29 mouse cellular contexts compared by ENCODE assay signal in the genomic region with DNA sequence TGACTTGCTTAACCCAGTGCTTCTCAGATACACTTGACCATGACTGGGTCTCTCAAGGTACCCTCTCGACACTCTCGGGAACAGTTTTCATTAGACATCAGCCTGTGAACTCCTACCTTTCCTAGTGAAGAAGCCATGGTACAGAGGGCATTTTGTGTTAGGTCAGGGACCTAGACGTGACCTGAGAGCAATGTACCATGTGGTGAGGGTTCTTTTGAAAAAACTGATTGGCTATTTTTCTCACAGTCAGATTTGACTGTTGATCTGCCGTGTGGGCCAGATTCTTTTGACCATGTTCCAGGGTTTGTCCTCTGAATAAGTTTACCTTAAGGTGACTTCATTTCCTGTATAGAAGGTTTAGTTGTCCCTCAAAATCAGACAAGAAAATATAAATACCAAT.
"Had no signal": no experiment of that assay in that cellular context is flagged by ENCODE, and none has a peak within 500 bp of the region (broad histone marks: within the 10 kb centered on the region; RNA-seq: fewer than 3 reads in every experiment).

No protein-coding gene starts in this region.

- DNase-seq: cerebellum, adult 2 months; cerebellum, adult 8-10 months; cerebellum, adult 9-10 months; cerebellum, adult 9-11 months; cerebellum, postnatal 10 days; cerebellum, postnatal 14 days; cerebellum, postnatal 25 days; cerebellum, postnatal 36 days; embryo, embryonic 11 days; forebrain, postnatal 0 days; gastrocnemius, adult 2 months; gastrocnemius, postnatal 10 days; gastrocnemius, postnatal 14 days; gastrocnemius, postnatal 25 days; gastrocnemius, postnatal 36 days; heart, adult 11 months; heart, adult 18-20 months; heart, adult 2 months had no signal

- H3K4me2 ChIP-seq: embryonic facial prominence, embryonic 12.5 days; embryonic facial prominence, embryonic 13.5 days; embryonic facial prominence, embryonic 15.5 days; forebrain, embryonic 12.5 days; forebrain, embryonic 13.5 days; forebrain, embryonic 15.5 days had no signal

- H3K9ac ChIP-seq: embryonic facial prominence, embryonic 12.5 days; embryonic facial prominence, embryonic 13.5 days; embryonic facial prominence, embryonic 15.5 days; forebrain, embryonic 12.5 days; forebrain, embryonic 13.5 days; forebrain, embryonic 15.5 days; forebrain, postnatal 0 days had no signal

- H3K36me3 ChIP-seq: embryonic facial prominence, embryonic 10.5 days; embryonic facial prominence, embryonic 12.5 days; embryonic facial prominence, embryonic 13.5 days; embryonic facial prominence, embryonic 15.5 days; forebrain, embryonic 10.5 days; forebrain, embryonic 12.5 days; forebrain, embryonic 15.5 days had no signal

- H3K9me3 ChIP-seq: embryonic facial prominence, embryonic 10.5 days; embryonic facial prominence, embryonic 12.5 days; embryonic facial prominence, embryonic 13.5 days; embryonic facial prominence, embryonic 15.5 days; forebrain, embryonic 10.5 days; forebrain, embryonic 12.5 days; forebrain, embryonic 13.5 days; forebrain, embryonic 15.5 days had no signal

- H3K27me3 ChIP-seq: embryonic facial prominence, embryonic 12.5 days; embryonic facial prominence, embryonic 13.5 days; embryonic facial prominence, embryonic 15.5 days; forebrain, embryonic 12.5 days; forebrain, embryonic 13.5 days; forebrain, embryonic 15.5 days had no signal

- ATAC-seq: forebrain, embryonic 13.5 days; forebrain, embryonic 14.5 days; forebrain, embryonic 15.5 days; forebrain, embryonic 16.5 days; forebrain, postnatal 0 days had no signal

- H3K4me3 ChIP-seq: embryonic facial prominence, embryonic 10.5 days; embryonic facial prominence, embryonic 12.5 days; embryonic facial prominence, embryonic 13.5 days; embryonic facial prominence, embryonic 15.5 days; erythroblast, embryonic 14.5 days; forebrain, embryonic 10.5 days; forebrain, embryonic 12.5 days; forebrain, embryonic 13.5 days; forebrain, embryonic 15.5 days; gastrocnemius, adult 2 months; heart, adult 2 months had no signal

- H3K27ac ChIP-seq: embryonic facial prominence, embryonic 10.5 days; embryonic facial prominence, embryonic 12.5 days; embryonic facial prominence, embryonic 13.5 days; embryonic facial prominence, embryonic 15.5 days; forebrain, embryonic 10.5 days; forebrain, embryonic 12.5 days; forebrain, embryonic 13.5 days; forebrain, embryonic 15.5 days; gastrocnemius, adult 2 months; heart, adult 2 months had no signal

- H3K4me1 ChIP-seq: embryonic facial prominence, embryonic 12.5 days; embryonic facial prominence, embryonic 15.5 days; forebrain, embryonic 10.5 days; forebrain, embryonic 12.5 days; forebrain, embryonic 13.5 days; forebrain, embryonic 15.5 days had no signal
